Mouse (Mus musculus) myocyte (in vitro differentiated cells): ENCODE results near the gene Alpk3. TPM values are rescaled to one million over a fixed set of nuclear protein-coding genes. Genes with fewer than 3 reads are reported as not detected.

ENCODE experiments used
- H3K27me3 ChIP-seq: one replicate; pipeline ENCODE4 v1.6.1; 2011; ENCODE audit not compliant: control insufficient read depth, insufficient read depth, insufficient read length
- H3K36me3 ChIP-seq: one replicate; pipeline ENCODE4 v1.6.1; 2011; ENCODE audit not compliant: control insufficient read depth, insufficient read depth
- H3K4me2 ChIP-seq: one replicate; pipeline ENCODE4 v1.6.1; 2011; ENCODE audit warnings: low read depth, control low read depth
- H3K4me3 ChIP-seq: one replicate; pipeline ENCODE4 v1.5.1; 2011; ENCODE audit warnings: mild to moderate bottlenecking, control low read depth, moderate library complexity
- H3K79me2 ChIP-seq: one replicate; pipeline ENCODE4 v1.6.1; 2011; ENCODE audit not compliant: control insufficient read depth, insufficient read depth
- H3ac ChIP-seq: one replicate; pipeline ENCODE4 v1.6.1; 2011; ENCODE audit not compliant: control insufficient read depth, insufficient read length
- MYOD1 ChIP-seq, 3 experiments: IDR thresholded peaks; one replicate each; pipeline ENCODE4 v1.6.1; 2011; ENCODE audit warnings: control low read depth in 2 of 3, low read depth in 2 of 3, mild to moderate bottlenecking in 2 of 3, moderate library complexity in 1 of 3; ENCODE audit not compliant: insufficient read length in 2 of 3, control insufficient read depth in 1 of 3
- USF1 ChIP-seq: IDR thresholded peaks from one replicate; pipeline ENCODE4 v1.6.1; 2011; ENCODE audit warnings: low read depth, mild to moderate bottlenecking, control low read depth, moderate library complexity
- polyA plus RNA-seq: library from polyadenylated mRNA; unstranded; fragments of >200 nt; fragmentation: generic; extraction: Trizol; gene quantifications from one replicate; pipeline ENCODE4 v1.2.1, GENCODE M21; 2012; ENCODE audit warnings: missing spikeins

Alpk3 gene
- polyA plus RNA-seq, 1 experiment: 22.4 TPM

GRCm38 (mm10) chr7:81154960-81155359, 97.6 kb downstream of the Alpk3 start:
- no peak for TF ChIP-seq MYOD1 (IDR thresholded peaks at IDR 0.05; ENCODE audit: control insufficient read depth in 1 of 3, insufficient read length in 2 of 3, low read depth in 2 of 3)
- no peak for TF ChIP-seq USF1
- H3ac ChIP-seq: no peak overlapping the region
- H3K79me2 ChIP-seq: no peaks in the 10 kb centered on the region
- no peaks in the 10 kb centered on the region for H3K36me3 ChIP-seq
- H3K27me3 ChIP-seq: peaks cover 6% of the 10 kb centered on the region
- H3K4me3 ChIP-seq: no peak overlapping the region
- H3K4me2 ChIP-seq: no peak overlapping the region

Other genes with a start within 250 kb of the Alpk3 start
- 61.7 TPM for gene Iqgap1, start 231.6 kb upstream of the Alpk3 start, polyA plus RNA-seq
- 6.3 TPM for gene Zscan2, start 196.7 kb upstream of the Alpk3 start, polyA plus RNA-seq
- 15.1 TPM for gene Wdr73, start 156.3 kb upstream of the Alpk3 start, polyA plus RNA-seq
- gene Nmb, start 152.5 kb upstream of the Alpk3 start, polyA plus RNA-seq: 0.98 TPM
- gene Sec11a, start 109.8 kb upstream of the Alpk3 start, polyA plus RNA-seq: 95.7 TPM
- gene Zfp592, start 63.9 kb upstream of the Alpk3 start, polyA plus RNA-seq: 11.9 TPM
- not detected for gene Slc28a1, start 57.2 kb downstream of the Alpk3 start, polyA plus RNA-seq
- gene Pde8a, start 156.0 kb downstream of the Alpk3 start, polyA plus RNA-seq: 3.5 TPM